Mouse (Mus musculus) limb, embryonic 12.5 days (tissue): ENCODE measurements around the gene Mvb12b. TPM values are rescaled to one million over a fixed set of nuclear protein-coding genes. Genes with fewer than 3 reads are reported as not detected.
"Not testable (repeated sequence)": the region's sequence is repeated elsewhere in the genome, so short reads cannot be mapped to it uniquely, and the experiment has no call there.

Experiments used
- ATAC-seq: fragments of 200-750 bp; cut with Nextera tagmentation; 2 replicates; pipeline ENCODE4 v1.8.0; 2017; ENCODE audit warnings: low read depth, moderate TSS enrichment; ENCODE audit not compliant: insufficient number of reproducible peaks, insufficient read depth, low FRiP score, low TSS enrichment
- H3K27ac ChIP-seq: fragments of 300-500 bp; sonication (generic); 2 replicates; pipeline ENCODE4 v1.5.1; 2016; ENCODE audit warnings: mild to moderate bottlenecking, moderate library complexity
- H3K27me3 ChIP-seq: fragments of 300-500 bp; sonication (generic); 2 replicates; pipeline ENCODE4 v1.6.1; 2016; ENCODE audit warnings: mild to moderate bottlenecking, moderate library complexity
- H3K36me3 ChIP-seq: fragments of 300-500 bp; sonication (generic); 2 replicates; pipeline ENCODE4 v1.6.1; 2016; ENCODE audit warnings: mild to moderate bottlenecking, moderate library complexity
- H3K4me1 ChIP-seq: fragments of 300-500 bp; sonication (generic); replicated peaks from 2 replicates; pipeline ENCODE4 v1.6.1; 2016
- H3K4me2 ChIP-seq: fragments of 300-500 bp; sonication (generic); 2 replicates; pipeline ENCODE4 v1.6.1; 2016; ENCODE audit warnings: mild to moderate bottlenecking, moderate library complexity
- H3K4me3 ChIP-seq: fragments of 300-500 bp; sonication (generic); replicated peaks from 2 replicates; pipeline ENCODE4 v1.5.1; 2016; ENCODE audit warnings: mild to moderate bottlenecking
- H3K9ac ChIP-seq: fragments of 300-500 bp; sonication (generic); replicated peaks from 2 replicates; pipeline ENCODE4 v1.6.1; 2016; ENCODE audit warnings: mild to moderate bottlenecking, moderate library complexity
- H3K9me3 ChIP-seq: fragments of 300-500 bp; sonication (generic); 2 replicates; pipeline ENCODE4 v1.6.1; 2016; ENCODE audit warnings: mild to moderate bottlenecking, moderate library complexity
- WGBS: fragments of 180-500 bp; shearing (Covaris S2); methylation state at CpG from one replicate; pipeline ENCODE4 v1.1.7; 2016; 5-methylcytosine and 5-hydroxymethylcytosine counted together
- polyA plus RNA-seq: library from polyadenylated mRNA; unstranded; fragments of >200 nt; fragmentation: Nextera tagmentation; extraction: Ambion mirVana; gene quantifications from 2 replicates; pipeline ENCODE4 v1.2.1, GENCODE M21; 2016

Mvb12b gene
- polyA plus RNA-seq, 1 experiment from 2014 or later, result 25.5 TPM

DNA sequence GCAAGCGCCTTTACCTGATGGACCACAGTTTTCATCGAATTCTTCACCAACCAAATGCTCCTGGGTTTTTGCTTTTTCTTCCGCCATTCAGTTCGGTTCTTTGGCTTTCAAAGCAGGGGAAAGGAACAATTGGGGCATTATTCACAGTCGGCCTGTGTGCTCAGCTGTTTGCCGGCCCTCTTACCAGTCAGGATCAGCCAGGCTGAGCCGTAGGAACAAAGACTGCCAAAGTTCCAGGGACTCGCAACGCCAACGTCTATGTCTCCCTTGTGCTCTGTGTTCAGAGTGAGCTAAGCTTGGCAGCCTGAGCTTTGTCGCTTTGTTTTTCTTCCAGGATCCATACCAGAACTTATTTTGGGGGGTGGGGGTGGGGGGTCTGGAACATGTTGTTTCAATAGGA lies 28.9 kb upstream of the Mvb12b start:
- H3K27ac ChIP-seq, result peak overlapping the region; percentile 51
- H3K4me2 ChIP-seq, result no peak overlapping the region
- no peak overlapping the region for H3K9ac ChIP-seq
- no peak for ATAC-seq
- H3K4me3 ChIP-seq, result no peak overlapping the region
- H3K27me3 ChIP-seq, result peaks cover 6% of the 10 kb centered on the region
- 72% methylated on average over 11 of the region's 11 CpGs for WGBS
- no peaks in the 10 kb centered on the region for H3K9me3 ChIP-seq
- peaks cover 37% of the 10 kb centered on the region for H3K4me1 ChIP-seq
- no peaks in the 10 kb centered on the region for H3K36me3 ChIP-seq

DNA sequence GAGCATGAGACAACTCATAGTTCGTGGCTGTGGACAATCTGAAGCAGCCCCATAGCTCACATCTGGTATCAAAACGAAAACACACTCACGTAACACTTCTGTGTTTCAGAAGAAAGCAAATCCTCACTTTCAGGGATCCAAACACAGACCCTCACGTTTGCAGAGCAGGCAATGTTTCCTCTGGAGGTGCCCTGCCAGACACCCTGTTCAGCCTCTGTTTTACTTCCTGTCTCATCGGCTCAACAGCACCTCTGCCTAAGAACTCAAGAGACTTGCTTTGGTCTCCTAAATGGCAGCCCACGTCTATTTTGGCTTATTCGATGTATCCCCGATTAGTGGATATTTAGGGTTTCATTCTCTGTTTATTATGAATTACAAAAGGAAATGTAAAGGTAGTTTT lies 27.3 kb upstream of the Mvb12b start:
- Histone ChIP-seq H3K36me3 (no peaks in the 10 kb centered on the region), H3K9me3 (no peaks in the 10 kb centered on the region), H3K4me2 (no peak overlapping the region), H3K4me3 (no peak overlapping the region), H3K4me1 (peaks cover 22% of the 10 kb centered on the region), H3K27ac (peak overlapping the region; percentile 46; the same call in 1 of the 2 replicates), H3K9ac (no peak overlapping the region), H3K27me3 (no peaks in the 10 kb centered on the region)
- WGBS, result 43% methylated on average over 8 of the region's 8 CpGs
- ATAC-seq, result no peak

DNA sequence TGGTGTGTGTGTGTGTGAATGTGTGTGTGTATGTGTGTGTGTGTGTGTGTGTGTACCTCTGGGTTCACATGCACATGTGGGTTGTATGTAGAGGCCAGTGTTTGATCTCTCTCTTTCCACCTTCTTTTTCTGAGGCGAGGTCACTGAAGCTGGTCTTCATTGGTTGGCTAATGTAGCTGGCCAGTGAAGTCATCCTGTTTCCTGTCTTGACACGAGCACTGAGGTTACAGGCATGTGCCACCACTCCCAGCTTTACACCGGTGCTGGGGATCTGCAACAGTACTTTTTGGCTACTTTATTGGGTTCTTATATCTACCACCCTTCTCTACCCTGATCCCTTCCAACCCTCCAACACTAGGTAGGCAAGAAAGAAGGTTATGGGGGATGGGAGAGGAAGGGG lies 26.6 kb upstream of the Mvb12b start:
- Histone ChIP-seq H3K36me3 (no peaks in the 10 kb centered on the region), H3K27me3 (no peaks in the 10 kb centered on the region), H3K27ac (0 out of 2 replicates have a peak overlapping the region, but pooled peaks have one; percentile 46), H3K4me2 (no peak overlapping the region), H3K4me1 (peaks cover 15% of the 10 kb centered on the region), H3K4me3 (no peak overlapping the region), H3K9me3 (no peaks in the 10 kb centered on the region), H3K9ac (no peak overlapping the region)
- WGBS, result 65% methylated on average over 3 of the region's 3 CpGs
- no peak for ATAC-seq

DNA sequence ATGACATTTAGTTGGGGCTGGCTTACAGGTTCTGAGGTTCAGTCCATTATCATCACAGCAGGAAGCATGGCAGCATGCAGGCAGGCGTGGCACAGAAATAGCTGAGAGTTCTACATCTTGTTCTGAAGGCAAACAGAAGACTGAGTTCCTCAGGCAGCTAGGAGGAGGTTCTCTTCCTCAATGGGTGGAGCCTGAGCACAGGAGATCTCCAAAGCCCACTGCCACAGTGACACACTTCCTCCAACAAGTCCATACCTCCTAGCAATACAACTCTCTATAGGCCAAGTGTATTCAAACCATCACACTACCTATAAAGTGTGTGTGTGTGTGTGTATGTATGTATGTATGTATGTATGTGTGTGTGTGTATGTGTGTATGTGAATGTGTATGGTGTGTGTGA lies 25.9 kb upstream of the Mvb12b start:
- not testable (repeated sequence) for H3K9me3 ChIP-seq, H3K9ac ChIP-seq, H3K4me2 ChIP-seq, H3K27me3 ChIP-seq, H3K4me3 ChIP-seq, H3K36me3 ChIP-seq, H3K27ac ChIP-seq, ATAC-seq
- WGBS, result 67% methylated on average over 1 of the region's 1 CpGs
- H3K4me1 ChIP-seq, result peaks cover 12% of the 10 kb centered on the region

DNA sequence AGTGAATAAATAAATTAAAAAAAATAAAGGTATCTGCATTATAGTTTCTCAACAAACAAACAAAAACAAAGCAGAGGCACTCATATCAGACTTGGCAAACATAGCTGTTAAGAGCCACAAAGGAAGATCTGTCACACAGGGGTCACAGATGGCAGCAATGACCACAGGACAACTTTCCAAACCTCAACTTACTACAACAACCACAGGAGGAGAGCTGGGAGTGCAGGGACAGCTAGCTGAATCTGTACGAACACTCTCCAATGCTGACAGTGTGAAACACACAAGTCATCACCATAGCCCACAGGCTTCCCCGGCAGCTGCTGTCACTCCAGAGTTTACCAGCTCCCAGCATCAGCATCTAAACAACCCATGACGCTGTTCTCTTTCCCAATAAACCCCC lies 25.0 kb upstream of the Mvb12b start:
- ATAC-seq, result no peak
- Histone ChIP-seq H3K36me3 (no peaks in the 10 kb centered on the region), H3K4me2 (no peak overlapping the region), H3K27ac (no peak overlapping the region), H3K27me3 (no peaks in the 10 kb centered on the region), H3K4me3 (no peak overlapping the region), H3K9ac (no peak overlapping the region), H3K9me3 (no peaks in the 10 kb centered on the region), H3K4me1 (peaks cover 20% of the 10 kb centered on the region)
- WGBS, result 81% methylated on average over 3 of the region's 3 CpGs

DNA sequence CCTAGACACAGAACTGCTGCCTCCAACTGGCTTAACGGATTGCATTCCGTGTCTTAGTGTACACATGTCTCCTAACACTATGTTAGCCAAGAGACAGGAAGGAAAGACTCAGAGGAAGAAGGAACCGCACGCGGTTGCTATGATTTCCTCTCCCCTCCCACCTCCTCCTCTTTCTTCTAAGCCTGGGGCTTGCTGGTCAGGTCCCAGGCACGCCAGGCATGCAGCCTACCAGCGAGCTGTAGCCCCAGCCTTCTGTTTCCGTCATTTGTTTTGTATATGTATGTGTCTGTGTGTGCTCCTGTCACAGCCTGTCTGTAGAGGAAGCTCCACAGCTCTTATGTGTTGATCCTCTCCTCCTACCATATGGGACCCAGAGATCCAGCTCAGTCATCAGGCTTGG lies 20.6 kb upstream of the Mvb12b start:
- Histone ChIP-seq H3K9me3 (no peaks in the 10 kb centered on the region), H3K4me1 (peaks cover 16% of the 10 kb centered on the region), H3K27ac (peak overlapping the region; percentile 41; the same call in 1 of the 2 replicates), H3K36me3 (peaks cover 4% of the 10 kb centered on the region; the same call in 1 of the 2 replicates), H3K4me2 (no peak overlapping the region), H3K4me3 (no peak overlapping the region), H3K9ac (no peak overlapping the region), H3K27me3 (no peaks in the 10 kb centered on the region)
- 44% methylated on average over 8 of the region's 8 CpGs for WGBS
- ATAC-seq, result no peak

DNA sequence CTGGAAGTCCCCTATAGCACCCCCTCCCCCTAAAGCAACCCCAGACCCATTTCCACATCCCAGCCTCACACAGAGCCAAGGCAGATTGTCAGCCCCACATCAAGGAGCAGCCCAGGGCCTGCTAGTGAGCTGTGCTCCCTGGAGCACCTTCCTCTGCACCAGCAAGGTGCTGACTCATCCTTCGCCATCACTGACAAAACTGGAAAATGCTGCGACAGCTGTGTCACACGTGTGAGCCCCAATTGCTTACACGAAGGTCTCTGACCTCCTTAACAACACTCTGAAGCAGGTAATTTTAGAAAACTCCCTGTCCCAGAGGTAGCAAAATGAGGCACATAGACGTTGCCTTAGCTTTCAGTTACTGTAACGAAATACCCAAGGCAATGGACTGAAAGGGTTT lies 19.4 kb upstream of the Mvb12b start:
- no peak overlapping the region for H3K27ac ChIP-seq
- H3K4me1 ChIP-seq, result peaks cover 16% of the 10 kb centered on the region
- H3K36me3 ChIP-seq, result peaks cover 4% of the 10 kb centered on the region; the same call in 1 of the 2 replicates
- ATAC-seq, result no peak
- no peak overlapping the region for H3K9ac ChIP-seq
- H3K27me3 ChIP-seq, result no peaks in the 10 kb centered on the region
- WGBS, result 88% methylated on average over 6 of the region's 6 CpGs
- H3K9me3 ChIP-seq, result no peaks in the 10 kb centered on the region
- no peak overlapping the region for H3K4me3 ChIP-seq
- H3K4me2 ChIP-seq, result no peak overlapping the region

DNA sequence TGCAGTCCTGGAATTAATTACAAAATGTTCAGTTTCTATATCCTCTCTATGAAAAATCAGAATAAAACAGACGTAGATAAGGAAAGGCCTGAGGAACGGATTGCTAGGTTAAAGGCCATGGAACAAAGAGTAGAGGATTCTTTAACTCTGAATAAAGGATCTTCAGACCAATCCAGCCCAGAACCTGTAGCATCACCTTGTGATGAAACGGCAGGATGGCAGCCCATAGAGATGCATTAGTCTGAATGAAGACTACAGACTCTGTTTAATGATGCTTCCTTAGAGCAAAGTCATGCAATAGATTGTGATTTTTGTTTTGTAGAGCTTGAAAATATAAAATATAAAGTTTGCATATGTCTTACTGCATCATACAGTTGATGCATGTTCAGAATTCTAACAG lies 8.1 kb upstream of the Mvb12b start:
- H3K4me2 ChIP-seq, result no peak overlapping the region
- WGBS, result 77% methylated on average over 3 of the region's 3 CpGs
- no peaks in the 10 kb centered on the region for H3K36me3 ChIP-seq
- no peak for ATAC-seq
- H3K9me3 ChIP-seq, result no peaks in the 10 kb centered on the region
- H3K9ac ChIP-seq, result no peak overlapping the region
- H3K4me3 ChIP-seq, result no peak overlapping the region
- H3K27ac ChIP-seq, result no peak overlapping the region
- H3K4me1 ChIP-seq, result no peaks in the 10 kb centered on the region; the same call in 1 of the 2 replicates
- no peaks in the 10 kb centered on the region for H3K27me3 ChIP-seq

DNA sequence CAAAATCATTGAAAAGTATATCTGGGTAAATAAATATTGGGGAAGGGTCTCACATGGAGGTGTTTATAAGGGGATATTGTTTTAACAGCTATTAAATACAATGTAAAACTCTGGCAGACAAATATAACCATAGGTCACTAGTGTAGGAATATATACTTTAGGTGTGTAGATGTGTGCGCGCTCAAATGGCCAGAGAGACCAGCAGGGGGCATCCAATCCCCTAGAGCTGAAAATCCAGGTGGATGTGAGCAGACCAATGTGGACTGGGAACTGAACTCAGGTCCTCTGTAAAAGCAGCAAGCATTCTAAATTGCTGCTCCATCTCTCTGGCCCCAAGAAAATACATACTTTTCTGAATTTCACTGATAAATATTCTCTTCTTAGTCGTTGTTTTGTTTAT lies 5.4 kb upstream of the Mvb12b start:
- peaks cover under 1% of the 10 kb centered on the region; the same call in 1 of the 2 replicates for H3K4me1 ChIP-seq
- no peaks in the 10 kb centered on the region for H3K27me3 ChIP-seq
- H3K4me2 ChIP-seq, result no peak overlapping the region
- H3K9ac ChIP-seq, result no peak overlapping the region
- ATAC-seq, result no peak
- H3K9me3 ChIP-seq, result no peaks in the 10 kb centered on the region
- WGBS, result 84% methylated on average over 3 of the region's 3 CpGs
- no peaks in the 10 kb centered on the region for H3K36me3 ChIP-seq
- no peak overlapping the region for H3K27ac ChIP-seq
- no peak overlapping the region for H3K4me3 ChIP-seq

DNA sequence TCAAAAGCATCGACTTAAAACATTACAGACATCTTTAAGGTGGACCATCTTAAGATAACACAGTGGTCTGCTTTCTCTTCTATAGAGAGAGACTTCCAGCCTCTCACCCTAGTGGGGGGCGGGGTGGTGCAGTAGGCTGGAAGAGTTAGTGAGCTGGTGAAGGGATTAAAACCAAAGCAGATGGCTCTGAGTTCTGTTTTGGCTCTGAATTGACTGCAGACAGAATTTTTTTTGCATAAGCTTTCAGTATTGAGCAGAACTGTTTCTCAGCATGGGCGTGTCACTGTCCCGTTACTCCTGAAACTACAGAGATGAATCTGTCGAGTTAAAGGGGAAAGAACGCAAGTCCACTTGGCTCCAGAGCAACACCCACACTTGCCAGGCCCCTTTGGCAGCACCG lies 4.6 kb upstream of the Mvb12b start:
- no peaks in the 10 kb centered on the region for H3K36me3 ChIP-seq
- no peak overlapping the region for H3K4me3 ChIP-seq
- H3K27ac ChIP-seq, result no peak overlapping the region
- H3K9me3 ChIP-seq, result no peaks in the 10 kb centered on the region
- ATAC-seq, result no peak
- peaks cover 7% of the 10 kb centered on the region for H3K4me1 ChIP-seq
- no peaks in the 10 kb centered on the region for H3K27me3 ChIP-seq
- H3K9ac ChIP-seq, result no peak overlapping the region
- WGBS, result 72% methylated on average over 7 of the region's 7 CpGs
- no peak overlapping the region for H3K4me2 ChIP-seq

DNA sequence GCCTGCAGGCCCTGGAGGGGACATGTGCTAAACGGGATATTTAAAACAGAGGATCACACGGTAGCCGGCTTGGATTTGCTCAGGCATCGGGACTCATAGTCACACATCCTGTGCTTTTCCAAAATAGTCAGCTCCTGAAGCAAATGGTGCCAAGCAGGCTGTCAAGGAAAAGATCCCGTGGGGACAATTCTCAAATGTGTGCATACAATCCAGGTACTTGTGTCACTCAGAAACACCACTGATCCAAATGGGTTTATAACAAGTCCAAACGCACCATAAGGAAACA lies 297 bp upstream of the Mvb12b start:
- H3K9ac ChIP-seq, result peak overlapping the region; percentile 99; the same call in 1 of the 2 replicates

More for the DNA sequence above, 297 bp upstream of the Mvb12b start:
- WGBS, result 45% methylated on average over 6 of the region's 6 CpGs
- Histone ChIP-seq H3K36me3 (no peaks in the 10 kb centered on the region), H3K9me3 (no peaks in the 10 kb centered on the region), H3K4me3 (peak overlapping the region; percentile 90), H3K27ac (peak overlapping the region; percentile 89), H3K4me1 (peaks cover 30% of the 10 kb centered on the region), H3K4me2 (peak overlapping the region; percentile 92), H3K27me3 (no peaks in the 10 kb centered on the region)
- no peak for ATAC-seq
